Mouse (Mus musculus): ENCODE results near the gene Tma7.

Tma7 gene

GRCm38 (mm10) chr9:109082124-109082800 is at the start of gene Tma7, which contains the start of gene Ccdc51:
Tma7 (minus strand) TSS chr9:109082587.
Ccdc51 (plus strand) TSS chr9:109082493.
- in situ Hi-C loops (cut with MboI, MseI): loop anchor here in 1 of 2 experiments (10.0 to 25.0 kb wide), 2 partner anchors 227 to 1545 kb away; partner anchors contain the start of genes Cyb561d2, Nprl2, Slc26a6 and Tmem115

GRCm38 (mm10) chr9:109130076-109130475 is 47.7 kb upstream of the Tma7 start:
- in situ Hi-C loops (cut with MboI, MseI): no loop called here

- in situ Hi-C loops (cut with MboI, MseI): no loop called here
Observed at GRCm38 (mm10) chr9:109128211-109128610, 45.8 kb upstream of the Tma7 start.

- in situ Hi-C loops (cut with MboI, MseI): no loop called here
Observed at GRCm38 (mm10) chr9:109127076-109127475, 44.7 kb upstream of the Tma7 start.

GRCm38 (mm10) chr9:109125481-109125880 is 43.1 kb upstream of the Tma7 start:
- in situ Hi-C loops (cut with MboI, MseI): no loop called here

GRCm38 (mm10) chr9:109125043-109125442 is 42.7 kb upstream of the Tma7 start:
- in situ Hi-C loops (cut with MboI, MseI): no loop called here

- in situ Hi-C loops (cut with MboI, MseI): no loop called here
Observed at GRCm38 (mm10) chr9:109124164-109124563, 41.8 kb upstream of the Tma7 start.

GRCm38 (mm10) chr9:109123266-109123665 is 40.9 kb upstream of the Tma7 start:
- in situ Hi-C loops (cut with MboI, MseI): no loop called here

GRCm38 (mm10) chr9:109122553-109123085 is 40.2 kb upstream of the Tma7 start:
- in situ Hi-C loops (cut with MboI, MseI): no loop called here

- in situ Hi-C loops (cut with MboI, MseI): no loop called here
Observed at GRCm38 (mm10) chr9:109120956-109121355, 38.6 kb upstream of the Tma7 start.

- in situ Hi-C loops (cut with MboI, MseI): loop anchor here (5.0 kb wide), 2 partner anchors 112 to 117 kb away; no protein-coding TSS in a partner anchor
Observed at GRCm38 (mm10) chr9:109119571-109119970, 37.2 kb upstream of the Tma7 start.

GRCm38 (mm10) chr9:109118106-109118505 is 35.7 kb upstream of the Tma7 start:
- in situ Hi-C loops (cut with MboI, MseI): loop anchor here (5.0 kb wide), 2 partner anchors 111 to 116 kb away; no protein-coding TSS in a partner anchor

GRCm38 (mm10) chr9:109116205-109116604 is 33.8 kb upstream of the Tma7 start:
- in situ Hi-C loops (cut with MboI, MseI): loop anchor here (5.0 kb wide), 2 partner anchors 109 to 114 kb away; no protein-coding TSS in a partner anchor

- in situ Hi-C loops (cut with MboI, MseI): loop anchor here (5.0 kb wide), 2 partner anchors 108 to 113 kb away; no protein-coding TSS in a partner anchor
Observed at GRCm38 (mm10) chr9:109114871-109115270, 32.5 kb upstream of the Tma7 start.

- in situ Hi-C loops (cut with MboI, MseI): no loop called here
Observed at GRCm38 (mm10) chr9:109114276-109114675, 31.9 kb upstream of the Tma7 start.

- in situ Hi-C loops (cut with MboI, MseI): no loop called here
Observed at GRCm38 (mm10) chr9:109113331-109113730, 30.9 kb upstream of the Tma7 start.

GRCm38 (mm10) chr9:109111591-109111990 is 29.2 kb upstream of the Tma7 start:
- in situ Hi-C loops (cut with MboI, MseI): no loop called here

GRCm38 (mm10) chr9:109111101-109111500 is 28.7 kb upstream of the Tma7 start:
- in situ Hi-C loops (cut with MboI, MseI): no loop called here

GRCm38 (mm10) chr9:109110240-109110639 is 27.9 kb upstream of the Tma7 start:
- in situ Hi-C loops (cut with MboI, MseI): no loop called here

GRCm38 (mm10) chr9:109107341-109107740 is 25.0 kb upstream of the Tma7 start:
- in situ Hi-C loops (cut with MboI, MseI): no loop called here

GRCm38 (mm10) chr9:109105648-109106047 is 23.3 kb upstream of the Tma7 start:
- in situ Hi-C loops (cut with MboI, MseI): no loop called here

GRCm38 (mm10) chr9:109105011-109105410 is 22.6 kb upstream of the Tma7 start:
- in situ Hi-C loops (cut with MboI, MseI): no loop called here

- in situ Hi-C loops (cut with MboI, MseI): no loop called here
Observed at GRCm38 (mm10) chr9:109104083-109104482, 21.7 kb upstream of the Tma7 start.
